Comparison of ENCODE assay signal across 7 mouse cellular contexts in genomic region chr14:54191594-54192461, GRCm38 (mm10).
A peak's percentile ranks its signal among the peaks of the same experiment; 100 is the strongest.
DNase-seq lines count a peak whose midpoint lies in the region; ATAC-seq and TF ChIP-seq lines count a peak whose summit lies in the region.

No protein-coding gene starts in this region.

- H3K27ac ChIP-seq in spleen, adult 2 months (ENCODE audit: insufficient read depth, low read length), result peak overlapping the region; percentile 40
- peak overlapping the region; percentile 33; the same call in 1 of the 2 replicates for H3K27ac ChIP-seq in intestine, embryonic 15.5 days
- peak overlapping the region; percentile 45 for H3K27ac ChIP-seq in midbrain, embryonic 15.5 days

- WGBS in spleen, adult 2 months, result 81% methylated on average over 18 of the region's 18 CpGs
- 66% methylated on average over 18 of the region's 18 CpGs for WGBS in intestine, embryonic 15.5 days
- 48% methylated on average over 18 of the region's 18 CpGs for WGBS in midbrain, embryonic 15.5 days

- DNase-seq in spleen, adult 2 months (ENCODE audit: low read depth in 1 of 2, low spot score in 2 of 2), result no peak
- no peak for DNase-seq in spleen, postnatal 14 days (ENCODE audit: low spot score in 2 of 2)
- DNase-seq in frontal cortex, adult 2 months (ENCODE audit: extremely low spot score in 1 of 2, low spot score in 1 of 2), result peak; percentile 18 to 65

- ATAC-seq in intestine, embryonic 15.5 days, result no peak
- peak; percentile 48 for ATAC-seq in midbrain, embryonic 15.5 days (replicated peaks)
- no peak for ATAC-seq in erythroblast, adult 5-6 weeks (replicated peaks; ENCODE audit: low FRiP score, poor library complexity, severe bottlenecking)
- no peak for ATAC-seq in activated CD4-positive, CD25-positive, alpha-beta regulatory T cell, adult 4 months

- no peaks in the 10 kb centered on the region for H3K4me1 ChIP-seq in spleen, adult 2 months (ENCODE audit: control insufficient read depth, insufficient read depth, insufficient read length)
- peaks cover 22% of the 10 kb centered on the region for H3K4me1 ChIP-seq in intestine, embryonic 15.5 days (replicated peaks)
- peaks cover 26% of the 10 kb centered on the region for H3K4me1 ChIP-seq in midbrain, embryonic 15.5 days

- no peak for TF ChIP-seq POLR2A in spleen, adult 2 months (IDR thresholded peaks at IDR 0.05; ENCODE audit: low read depth, low read length)

- H3K4me3 ChIP-seq in spleen, adult 2 months (ENCODE audit: extremely low read depth, insufficient read depth, insufficient read length), result peak overlapping the region; percentile 27
- no peak overlapping the region for H3K4me3 ChIP-seq in intestine, embryonic 15.5 days (replicated peaks)
- H3K4me3 ChIP-seq in midbrain, embryonic 15.5 days, result no peak overlapping the region

- no peak overlapping the region for H3K9ac ChIP-seq in intestine, embryonic 15.5 days
- H3K9ac ChIP-seq in midbrain, embryonic 15.5 days, result no peak overlapping the region

- no peaks in the 10 kb centered on the region for H3K27me3 ChIP-seq in spleen, adult 2 months (ENCODE audit: control insufficient read depth, insufficient read depth, low read length)
- H3K27me3 ChIP-seq in intestine, embryonic 15.5 days (replicated peaks), result no peaks in the 10 kb centered on the region
- H3K27me3 ChIP-seq in midbrain, embryonic 15.5 days (replicated peaks), result no peaks in the 10 kb centered on the region

- TF ChIP-seq CTCF in spleen, adult 2 months (IDR thresholded peaks at IDR 0.05; ENCODE audit: extremely low read depth, insufficient read depth, insufficient read length, insufficient replicate concordance), result no peak

- no peaks in the 10 kb centered on the region for H3K9me3 ChIP-seq in intestine, embryonic 15.5 days
- no peaks in the 10 kb centered on the region for H3K9me3 ChIP-seq in midbrain, embryonic 15.5 days

- H3K36me3 ChIP-seq in spleen, adult 2 months (ENCODE audit: control insufficient read depth, insufficient read depth, low read length), result no peaks in the 10 kb centered on the region
- no peaks in the 10 kb centered on the region for H3K36me3 ChIP-seq in intestine, embryonic 15.5 days
- H3K36me3 ChIP-seq in midbrain, embryonic 15.5 days (replicated peaks), result no peaks in the 10 kb centered on the region

- H3K4me2 ChIP-seq in intestine, embryonic 15.5 days (replicated peaks), result no peak overlapping the region
- no peak overlapping the region for H3K4me2 ChIP-seq in midbrain, embryonic 15.5 days

Comparison
In these comparisons a context has a peak if more than half of its experiments do, and no peak if none do; other contexts are left out.
1. DNase-seq: peak in frontal cortex, adult 2 months (2 of 2); none in spleen, adult 2 months (0 of 2) and spleen, postnatal 14 days (0 of 2).
2. Peak in every context shown above with its lines, with median percentiles within 50 percentile points of each other: H3K27ac ChIP-seq.